Mouse (Mus musculus) urinary bladder, adult 18-20 months (tissue): ENCODE data around the gene Fam186b.

Source experiments
- DNase-seq, 2 experiments: peaks; one replicate each; pipeline ENCODE4 v3.0.0; 2022; ENCODE audit warnings: low spot score in 2 of 2, mixed read lengths in 2 of 2

Gene Fam186b

DNA sequence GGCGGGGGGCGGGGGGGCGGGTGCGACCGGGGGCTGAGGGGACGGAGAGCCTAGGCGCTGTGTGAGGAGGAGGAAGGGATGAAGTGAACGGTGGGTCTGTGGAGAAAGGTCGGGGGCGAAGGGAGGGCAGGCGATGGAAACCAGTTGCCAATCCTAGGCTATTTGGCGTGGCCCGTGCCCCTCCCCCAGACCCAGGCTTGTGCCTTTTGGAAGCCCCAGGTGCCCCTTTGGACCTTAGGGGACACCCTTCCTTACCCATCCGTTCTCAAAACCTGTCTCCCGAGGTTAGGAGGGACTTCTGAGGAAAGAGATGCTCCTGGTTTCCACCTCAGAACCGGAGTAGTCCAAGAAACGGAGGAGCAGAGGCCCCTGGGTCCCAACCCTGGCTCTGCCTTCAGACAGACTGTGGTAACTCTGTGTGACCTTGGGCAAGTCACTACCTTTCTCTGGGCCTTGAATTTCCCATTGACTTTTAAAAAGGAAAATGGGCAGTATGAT, at the start of gene Fam186b:
Fam186b (minus strand) TSS at position 405 of the 498 bp plus-strand sequence.
- DNase-seq, result peak; percentile 10 to 32

- DNase-seq, result no peak
These were observed 49.3 kb upstream of the Fam186b start for GRCm38 (mm10) chr15:99344961-99345360.

DNA sequence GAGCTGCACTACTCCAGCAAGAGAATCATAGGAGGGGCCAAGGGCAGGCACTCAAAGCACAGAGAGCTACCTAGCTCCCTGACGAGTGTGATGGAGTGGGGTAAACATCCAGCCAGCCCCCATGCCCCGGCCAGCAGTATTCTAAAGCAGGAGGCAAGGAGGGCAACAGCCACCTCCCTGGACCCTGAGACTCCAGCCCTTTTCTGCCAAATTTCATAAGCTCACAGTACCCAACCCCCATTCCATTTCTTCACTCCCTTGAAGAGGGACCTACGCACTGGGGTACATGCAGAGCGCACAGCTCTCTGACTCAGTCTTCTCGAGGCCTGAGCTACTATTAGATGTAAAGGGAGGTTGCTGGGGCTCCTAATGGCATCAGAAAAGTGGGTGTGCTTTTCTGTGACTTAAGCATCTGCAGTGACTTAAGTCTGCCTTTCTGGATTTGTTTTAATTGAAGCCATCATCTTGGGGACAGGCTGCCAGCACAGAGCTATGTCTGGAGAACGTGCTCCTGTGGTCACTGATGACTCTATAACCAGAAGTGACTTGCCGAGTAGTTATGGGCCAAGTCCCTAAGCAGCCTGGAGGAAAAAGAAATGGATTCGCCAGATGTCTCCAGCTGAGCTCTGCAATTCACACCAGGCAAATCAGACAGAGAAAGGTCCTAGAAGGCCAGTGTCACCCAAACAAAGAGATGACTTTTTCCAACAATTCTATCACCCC, 48.6 kb upstream of the Fam186b start:
- no peak for DNase-seq

GRCm38 (mm10) chr15:99343414-99344147, 47.9 kb upstream of the Fam186b start:
- DNase-seq, result no peak

- DNase-seq, result no peak
These were observed 46.7 kb upstream of the Fam186b start for GRCm38 (mm10) chr15:99342194-99342981.

- no peak for DNase-seq
These were observed 45.4 kb upstream of the Fam186b start for GRCm38 (mm10) chr15:99341102-99341501.

GRCm38 (mm10) chr15:99339669-99340068, 44.0 kb upstream of the Fam186b start:
- DNase-seq, result no peak

DNA sequence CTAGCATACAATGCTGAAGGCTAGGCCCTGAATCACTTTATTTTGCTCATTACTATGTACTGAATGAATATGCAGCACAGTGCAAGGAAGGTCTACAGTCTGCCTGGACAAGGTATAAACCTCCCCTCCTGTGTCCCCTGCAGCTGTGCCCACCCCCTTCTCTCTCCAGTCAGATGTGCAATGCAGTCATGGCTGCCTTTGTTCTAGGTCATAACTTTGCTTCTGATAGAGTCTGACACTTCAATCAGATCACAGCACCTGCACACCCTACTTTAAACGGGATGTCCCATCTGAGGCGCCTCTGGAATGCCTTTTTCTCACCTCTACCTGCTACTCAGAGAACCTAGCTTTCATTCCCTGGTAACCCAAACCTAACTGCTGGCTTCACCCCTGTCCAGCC, 43.2 kb upstream of the Fam186b start:
- no peak for DNase-seq

DNA sequence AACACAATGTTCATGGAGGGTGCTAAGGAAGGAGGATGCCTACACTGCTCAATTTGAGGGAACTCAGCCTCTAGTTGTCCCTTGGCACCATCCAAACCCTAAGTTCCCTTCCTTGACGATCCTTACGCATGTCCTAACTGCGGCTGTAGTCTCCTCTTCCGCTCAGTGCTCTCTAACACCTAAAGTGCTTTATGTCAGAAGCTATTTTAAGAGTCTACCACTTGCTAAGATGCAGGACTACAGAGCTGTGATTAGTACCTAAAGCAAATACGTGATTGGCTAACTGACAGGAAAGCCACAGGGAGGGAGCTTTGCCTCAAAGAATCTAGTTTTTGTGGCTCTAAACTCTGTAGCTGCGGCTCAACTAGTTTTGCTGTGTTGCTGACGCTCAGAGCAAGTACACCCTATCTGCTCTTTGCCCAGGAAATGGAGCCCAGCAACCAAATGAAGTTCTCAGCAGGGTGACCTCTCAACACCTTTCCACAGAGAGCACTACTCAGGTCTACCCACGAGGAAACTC, 40.2 kb upstream of the Fam186b start:
- DNase-seq, result no peak

DNA sequence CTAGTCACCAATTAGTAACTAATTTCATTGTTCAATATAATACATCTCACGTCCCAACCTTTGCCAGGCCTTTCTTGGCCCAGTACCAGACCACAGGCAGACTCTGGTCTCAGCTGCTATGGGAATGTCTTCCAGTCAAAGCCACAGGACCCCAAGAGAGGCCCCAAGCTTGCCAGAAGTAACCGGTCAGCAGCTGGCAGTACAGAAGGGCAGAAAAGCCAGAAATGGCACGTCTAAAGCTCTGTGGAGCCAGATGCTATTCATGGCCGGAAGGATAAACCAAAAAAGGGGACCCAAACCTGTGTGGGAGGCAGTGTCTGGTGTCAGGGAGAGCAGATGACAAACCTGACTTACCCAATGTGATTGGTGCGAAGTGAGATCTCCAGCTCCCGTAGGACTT, 38.8 kb upstream of the Fam186b start:
- DNase-seq, result no peak

GRCm38 (mm10) chr15:99333676-99334065, 38.0 kb upstream of the Fam186b start:
- no peak for DNase-seq

DNA sequence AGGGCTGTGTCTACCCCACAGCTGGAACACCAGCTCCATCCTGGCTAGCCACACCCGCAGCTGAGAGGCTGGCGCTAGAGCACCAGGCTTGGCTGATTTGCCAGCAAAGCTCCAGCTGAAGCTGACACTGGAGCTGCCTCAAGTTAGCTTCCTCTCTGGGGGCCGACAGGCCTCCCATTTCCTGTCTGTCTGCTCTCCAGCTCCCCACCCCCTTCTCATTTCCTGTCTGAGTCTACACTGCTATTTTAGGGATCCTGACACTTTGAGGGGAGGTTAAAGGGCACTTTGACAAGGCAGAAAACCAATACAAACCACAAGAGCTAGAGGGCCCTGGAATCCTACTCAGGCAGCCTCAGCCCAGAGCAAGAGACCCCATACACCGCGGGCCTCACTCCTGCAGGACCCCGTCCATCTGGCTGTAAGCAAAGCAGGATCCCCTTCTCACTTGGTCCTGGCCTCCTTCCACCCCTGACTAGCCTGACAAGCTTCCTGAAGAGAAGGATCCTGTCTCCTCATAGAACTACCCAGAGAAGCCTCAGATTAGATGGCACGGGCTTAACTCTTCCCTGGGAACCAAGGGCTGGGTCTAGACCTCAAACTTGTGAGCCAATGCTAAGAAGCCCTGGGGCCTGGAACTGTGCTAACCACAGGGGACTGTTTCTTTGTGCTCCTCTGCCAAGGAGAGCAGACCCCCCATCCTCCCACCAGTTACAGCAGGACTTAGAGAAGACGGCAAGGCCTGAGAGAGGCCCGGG, 37.4 kb upstream of the Fam186b start:
- DNase-seq, result peak in 1 of 2 experiments; percentile 47

DNA sequence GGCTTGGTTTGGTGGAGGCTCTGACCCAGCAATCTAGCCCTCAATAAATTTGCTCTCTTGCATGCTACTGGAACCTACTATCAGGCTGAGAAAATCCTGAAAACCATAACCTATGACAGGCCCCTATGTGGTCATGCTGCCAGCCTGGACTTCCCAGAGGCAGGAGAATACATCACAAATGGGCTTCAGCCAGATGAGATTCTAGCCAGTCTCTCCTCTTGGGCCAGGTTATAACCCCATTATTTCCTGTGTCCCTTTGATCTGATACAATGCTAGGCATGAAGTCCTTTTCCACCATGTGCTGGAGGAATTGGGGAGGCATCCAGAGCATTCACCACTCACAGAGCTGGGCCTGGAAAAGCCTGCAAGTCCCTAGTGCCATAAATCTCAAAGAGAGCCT, 36.4 kb upstream of the Fam186b start:
- DNase-seq, result no peak

- DNase-seq, result no peak
These were observed 35.7 kb upstream of the Fam186b start for GRCm38 (mm10) chr15:99331341-99331740.

DNA sequence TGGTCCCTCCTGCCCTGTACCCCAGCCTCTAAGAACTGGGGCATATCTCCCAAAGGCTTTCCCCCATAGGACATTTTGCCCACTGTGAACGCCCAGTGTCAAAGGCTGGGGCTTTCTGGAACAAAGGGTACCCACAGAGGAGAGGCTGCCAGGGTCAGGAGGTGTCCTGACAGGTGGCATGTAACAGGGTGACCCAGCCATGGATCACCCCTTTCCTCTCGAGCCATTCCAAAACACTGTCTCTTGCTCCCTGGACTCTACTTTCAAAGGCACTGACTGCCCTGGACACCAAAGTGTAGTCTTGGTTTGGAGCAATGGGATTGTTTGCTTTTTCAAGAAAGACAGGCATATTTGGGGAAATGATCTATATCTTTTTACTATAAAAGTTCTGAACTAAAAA, 34.6 kb upstream of the Fam186b start:
- no peak for DNase-seq

GRCm38 (mm10) chr15:99328011-99328410, 32.3 kb upstream of the Fam186b start:
- no peak for DNase-seq

DNA sequence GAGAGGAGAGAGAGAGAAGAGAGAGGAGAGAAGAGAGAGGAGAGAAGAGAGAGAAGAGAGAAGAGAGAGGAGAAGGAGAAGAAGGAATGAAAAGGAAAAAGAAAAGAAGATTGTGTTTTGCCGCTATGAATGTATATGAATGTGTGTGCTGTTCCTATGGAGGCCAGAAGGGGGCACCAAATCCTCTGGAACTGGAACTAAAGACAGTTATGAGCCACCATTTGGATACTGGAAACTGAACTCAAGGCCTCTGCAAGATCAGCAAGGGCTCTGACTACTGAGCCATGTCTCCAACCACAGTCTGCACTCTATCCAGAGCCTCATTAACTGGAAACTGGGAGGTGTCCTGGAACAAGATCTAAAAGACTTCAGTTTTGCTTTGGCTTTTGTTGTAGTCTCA, 31.3 kb upstream of the Fam186b start:
- DNase-seq, result no peak

DNA sequence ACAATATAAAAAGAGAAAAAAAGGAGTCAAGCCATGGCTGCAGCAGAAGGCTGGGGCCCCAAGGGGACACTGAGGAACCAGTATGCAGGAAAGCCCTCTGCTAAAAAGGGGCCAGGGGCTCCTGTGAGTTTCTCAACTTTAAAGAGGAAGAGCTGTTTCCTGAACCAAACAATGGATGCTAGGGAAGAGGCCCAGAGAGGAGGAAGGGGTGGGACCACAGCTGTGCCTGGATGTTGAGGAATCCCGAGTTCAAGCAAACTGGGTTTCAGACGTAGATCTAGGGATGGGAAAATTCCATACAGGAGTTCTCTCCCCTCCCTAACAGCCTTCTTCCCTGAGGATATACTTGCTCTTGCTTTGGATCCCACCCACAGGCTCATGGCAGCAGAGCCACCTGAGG, 30.7 kb upstream of the Fam186b start:
- no peak for DNase-seq

- DNase-seq, result no peak
These were observed 29.9 kb upstream of the Fam186b start for GRCm38 (mm10) chr15:99325598-99325997.

DNA sequence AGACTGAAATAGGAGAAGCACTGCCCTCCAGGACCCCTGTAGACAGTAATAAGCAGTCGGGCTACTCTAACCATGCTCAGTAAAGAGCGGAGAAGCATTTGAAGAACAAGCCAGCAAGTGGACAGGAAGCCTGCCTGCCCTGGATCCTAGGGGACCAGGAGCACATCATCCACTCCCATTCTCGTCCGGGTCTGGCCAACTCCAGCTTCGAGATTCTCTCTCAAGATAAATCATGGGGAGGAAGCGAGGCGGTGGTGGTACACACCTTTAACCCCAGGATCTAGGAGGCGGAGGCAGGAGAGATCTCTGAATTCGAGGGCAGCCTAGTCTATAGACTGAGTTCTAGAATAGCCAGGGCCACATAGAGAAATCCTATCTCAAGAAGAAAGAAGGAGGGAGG, 28.5 kb upstream of the Fam186b start:
- no peak for DNase-seq

- no peak for DNase-seq
These were observed 25.3 kb upstream of the Fam186b start for GRCm38 (mm10) chr15:99320978-99321377.
